Mouse (Mus musculus): ENCODE measurements around the gene B4galt7. TPM values are rescaled to one million over a fixed set of nuclear protein-coding genes. Genes with fewer than 3 reads are reported as not detected.

Gene B4galt7
- polyA plus RNA-seq, 1 experiment from 2014 or later = 10.4 TPM

- 79% methylated on average over 4 of the region's 4 CpGs for WGBS
- Histone ChIP-seq H3K9me3 (replicated peaks; ENCODE audit: control insufficient read depth, low read length) (no peaks in the 10 kb centered on the region), H3K27me3 (replicated peaks; ENCODE audit: control insufficient read depth, insufficient read depth, low read length) (no peaks in the 10 kb centered on the region), H3K9ac (ENCODE audit: low read length) (no peak overlapping the region), H3K27ac (ENCODE audit: low read depth, low read length) (no peak overlapping the region), H3K4me3 (ENCODE audit: low read depth, low read length) (peak overlapping the region; percentile 79; the same call in 1 of the 2 replicates), H3K36me3 (ENCODE audit: control insufficient read depth, insufficient read depth, low read length) (peaks cover 27% of the 10 kb centered on the region), H3K4me1 (ENCODE audit: control insufficient read depth, insufficient read depth, low read length) (peaks cover 5% of the 10 kb centered on the region), H3K4me2 (ENCODE audit: low read length) (peak overlapping the region; percentile 86; the same call in 1 of the 2 replicates)
- ATAC-seq (peak; percentile 19), DNase-seq (ENCODE audit: low spot score) (no peak)
Observed at GRCm38 (mm10) chr13:55591961-55592490, 7.7 kb upstream of the B4galt7 start.

GRCm38 (mm10) chr13:55592512-55593253 lies 7.0 kb upstream of the B4galt7 start:
- H3K9ac ChIP-seq (ENCODE audit: low read length) = peak overlapping the region; percentile 90
- peak overlapping the region; percentile 70; the same call in 1 of the 2 replicates for H3K27ac ChIP-seq (ENCODE audit: low read depth, low read length)
- no peaks in the 10 kb centered on the region for H3K9me3 ChIP-seq (replicated peaks; ENCODE audit: control insufficient read depth, low read length)
- peaks cover 5% of the 10 kb centered on the region for H3K4me1 ChIP-seq (ENCODE audit: control insufficient read depth, insufficient read depth, low read length)
- no peaks in the 10 kb centered on the region for H3K27me3 ChIP-seq (replicated peaks; ENCODE audit: control insufficient read depth, insufficient read depth, low read length)
- peak; percentile 99 for ATAC-seq
- peak; percentile 99 for DNase-seq (ENCODE audit: low spot score)
- 6% methylated on average over 29 of the region's 29 CpGs for WGBS
- peaks cover 32% of the 10 kb centered on the region for H3K36me3 ChIP-seq (ENCODE audit: control insufficient read depth, insufficient read depth, low read length)
- peak overlapping the region; percentile 86 for H3K4me2 ChIP-seq (ENCODE audit: low read length)
- peak overlapping the region; percentile 79 for H3K4me3 ChIP-seq (ENCODE audit: low read depth, low read length)

GRCm38 (mm10) chr13:55593254-55593747 lies 6.4 kb upstream of the B4galt7 start:
- WGBS = under 1% methylated on average over 31 of the region's 31 CpGs
- ATAC-seq = peak; percentile 64; the same call in 1 of the 2 replicates
- H3K4me3 ChIP-seq (ENCODE audit: low read depth, low read length) = peak overlapping the region; percentile 79

GRCm38 (mm10) chr13:55595375-55595774 lies 4.3 kb upstream of the B4galt7 start:
- Histone ChIP-seq H3K36me3 (ENCODE audit: control insufficient read depth, insufficient read depth, low read length) (peaks cover 40% of the 10 kb centered on the region), H3K4me2 (ENCODE audit: low read length) (no peak overlapping the region), H3K9me3 (replicated peaks; ENCODE audit: control insufficient read depth, low read length) (no peaks in the 10 kb centered on the region), H3K27me3 (replicated peaks; ENCODE audit: control insufficient read depth, insufficient read depth, low read length) (no peaks in the 10 kb centered on the region), H3K9ac (ENCODE audit: low read length) (no peak overlapping the region), H3K4me3 (ENCODE audit: low read depth, low read length) (no peak overlapping the region), H3K4me1 (ENCODE audit: control insufficient read depth, insufficient read depth, low read length) (peaks cover 8% of the 10 kb centered on the region), H3K27ac (ENCODE audit: low read depth, low read length) (no peak overlapping the region)
- ATAC-seq = no peak
- DNase-seq (ENCODE audit: low spot score) = no peak
- WGBS = 86% methylated on average over 12 of the region's 12 CpGs

More at GRCm38 (mm10) chr13:55593254-55593747, 6.4 kb upstream of the B4galt7 start:
- Histone ChIP-seq H3K27me3 (replicated peaks; ENCODE audit: control insufficient read depth, insufficient read depth, low read length) (no peaks in the 10 kb centered on the region), H3K27ac (ENCODE audit: low read depth, low read length) (0 out of 2 replicates have a peak overlapping the region, but pooled peaks have one; percentile 21), H3K9ac (ENCODE audit: low read length) (peak overlapping the region; percentile 90), H3K9me3 (replicated peaks; ENCODE audit: control insufficient read depth, low read length) (no peaks in the 10 kb centered on the region), H3K4me2 (ENCODE audit: low read length) (peak overlapping the region; percentile 86), H3K4me1 (ENCODE audit: control insufficient read depth, insufficient read depth, low read length) (peaks cover 5% of the 10 kb centered on the region), H3K36me3 (ENCODE audit: control insufficient read depth, insufficient read depth, low read length) (peaks cover 38% of the 10 kb centered on the region)
- no peak for DNase-seq (ENCODE audit: low spot score)

- 91% methylated on average over 12 of the region's 12 CpGs for WGBS
Observed at GRCm38 (mm10) chr13:55596802-55597201, 2.9 kb upstream of the B4galt7 start.

GRCm38 (mm10) chr13:55600657-55601056 lies 961 bp downstream of the B4galt7 start:
- H3K36me3 ChIP-seq (ENCODE audit: control insufficient read depth, insufficient read depth, low read length) = peaks cover 38% of the 10 kb centered on the region
- peak; percentile 37 for DNase-seq (ENCODE audit: low spot score)
- 0 out of 2 replicates have a peak overlapping the region, but pooled peaks have one; percentile 52 for H3K27ac ChIP-seq (ENCODE audit: low read depth, low read length)
- H3K27me3 ChIP-seq (replicated peaks; ENCODE audit: control insufficient read depth, insufficient read depth, low read length) = no peaks in the 10 kb centered on the region
- peak overlapping the region; percentile 72 for H3K4me2 ChIP-seq (ENCODE audit: low read length)
- peak overlapping the region; percentile 87 for H3K4me3 ChIP-seq (ENCODE audit: low read depth, low read length)
- H3K9ac ChIP-seq (ENCODE audit: low read length) = peak overlapping the region; percentile 89
- H3K4me1 ChIP-seq (ENCODE audit: control insufficient read depth, insufficient read depth, low read length) = peaks cover 7% of the 10 kb centered on the region; the same call in 1 of the 2 replicates
- no peaks in the 10 kb centered on the region for H3K9me3 ChIP-seq (replicated peaks; ENCODE audit: control insufficient read depth, low read length)
- WGBS = 26% methylated on average over 9 of the region's 9 CpGs
- ATAC-seq = 0 out of 2 replicates have a peak, but pooled peaks have one; percentile 32

More at GRCm38 (mm10) chr13:55596802-55597201, 2.9 kb upstream of the B4galt7 start:
- H3K9ac ChIP-seq (ENCODE audit: low read length) = no peak overlapping the region
- no peak overlapping the region for H3K4me2 ChIP-seq (ENCODE audit: low read length)
- no peaks in the 10 kb centered on the region for H3K27me3 ChIP-seq (replicated peaks; ENCODE audit: control insufficient read depth, insufficient read depth, low read length)
- DNase-seq (ENCODE audit: low spot score) (no peak), ATAC-seq (no peak)
- no peak overlapping the region for H3K4me3 ChIP-seq (ENCODE audit: low read depth, low read length)
- H3K27ac ChIP-seq (ENCODE audit: low read depth, low read length) = no peak overlapping the region
- H3K36me3 ChIP-seq (ENCODE audit: control insufficient read depth, insufficient read depth, low read length) = peaks cover 40% of the 10 kb centered on the region
- no peaks in the 10 kb centered on the region for H3K9me3 ChIP-seq (replicated peaks; ENCODE audit: control insufficient read depth, low read length)
- H3K4me1 ChIP-seq (ENCODE audit: control insufficient read depth, insufficient read depth, low read length) = peaks cover 12% of the 10 kb centered on the region

GRCm38 (mm10) chr13:55601611-55602010 lies 1.9 kb downstream of the B4galt7 start:
- H3K9me3 ChIP-seq (replicated peaks; ENCODE audit: control insufficient read depth, low read length) = no peaks in the 10 kb centered on the region
- whole genome bisulfite sequencing = 12% methylated on average over 3 of the region's 3 CpGs
- no peak overlapping the region for H3K27ac ChIP-seq (ENCODE audit: low read depth, low read length)
- H3K4me3 ChIP-seq (ENCODE audit: low read depth, low read length) = no peak overlapping the region
- H3K27me3 ChIP-seq (replicated peaks; ENCODE audit: control insufficient read depth, insufficient read depth, low read length) = no peaks in the 10 kb centered on the region
- peak overlapping the region; percentile 72 for H3K4me2 ChIP-seq (ENCODE audit: low read length)
- peaks cover 34% of the 10 kb centered on the region for H3K36me3 ChIP-seq (ENCODE audit: control insufficient read depth, insufficient read depth, low read length)
- H3K9ac ChIP-seq (ENCODE audit: low read length) = no peak overlapping the region
- peaks cover 7% of the 10 kb centered on the region; the same call in 1 of the 2 replicates for H3K4me1 ChIP-seq (ENCODE audit: control insufficient read depth, insufficient read depth, low read length)
- DNase-seq (ENCODE audit: low spot score) (peak; percentile 87), ATAC-seq (no peak)

GRCm38 (mm10) chr13:55604606-55605005 lies 4.9 kb downstream of the B4galt7 start:
- peaks cover 4% of the 10 kb centered on the region; the same call in 1 of the 2 replicates for H3K4me1 ChIP-seq (ENCODE audit: control insufficient read depth, insufficient read depth, low read length)
- no peak overlapping the region for H3K4me3 ChIP-seq (ENCODE audit: low read depth, low read length)
- H3K27ac ChIP-seq (ENCODE audit: low read depth, low read length) = no peak overlapping the region
- peaks cover 41% of the 10 kb centered on the region for H3K36me3 ChIP-seq (ENCODE audit: control insufficient read depth, insufficient read depth, low read length)
- DNase-seq (ENCODE audit: low spot score) (no peak), ATAC-seq (no peak)
- no peak overlapping the region for H3K9ac ChIP-seq (ENCODE audit: low read length)
- H3K4me2 ChIP-seq (ENCODE audit: low read length) = no peak overlapping the region
- no peaks in the 10 kb centered on the region for H3K9me3 ChIP-seq (replicated peaks; ENCODE audit: control insufficient read depth, low read length)
- H3K27me3 ChIP-seq (replicated peaks; ENCODE audit: control insufficient read depth, insufficient read depth, low read length) = no peaks in the 10 kb centered on the region
- 91% methylated on average over 3 of the region's 3 CpGs for WGBS
